ENCODE assay signal across 20 mouse cellular contexts in the genomic region with DNA sequence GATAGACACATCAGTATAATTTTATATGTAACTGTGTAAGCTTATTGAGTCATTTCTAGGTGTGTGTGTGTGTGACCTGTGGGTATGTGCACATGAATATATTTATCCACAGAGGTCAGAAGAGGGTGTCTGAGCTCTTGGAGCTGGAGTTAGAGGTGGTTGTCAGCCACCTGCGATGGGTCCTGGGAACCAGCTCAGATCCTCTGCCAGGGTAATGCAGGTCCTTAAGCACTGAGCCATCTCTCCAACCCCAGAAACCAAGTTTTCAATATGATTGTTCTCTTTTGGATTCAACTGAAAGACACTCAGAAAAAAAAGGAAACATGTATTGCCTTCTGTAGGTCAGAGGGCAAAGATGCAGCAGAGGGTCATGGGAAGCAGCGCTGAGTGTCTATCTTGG. TPM values are rescaled to one million over a fixed set of nuclear protein-coding genes. Genes with fewer than 3 reads are reported as not detected.
DNase-seq lines count a peak whose midpoint lies in the region; ATAC-seq and TF ChIP-seq lines count a peak whose summit lies in the region.
"Had no signal": no experiment of that assay in that cellular context is flagged by ENCODE, and none has a peak within 500 bp of the region (broad histone marks: within the 10 kb centered on the region; RNA-seq: fewer than 3 reads in every experiment).

No protein-coding gene starts in this region.

- WGBS in heart, embryonic 13.5 days, result 75% methylated on average over 2 of the region's 2 CpGs

- no peak overlapping the region for H3K9ac ChIP-seq in heart, embryonic 13.5 days
- H3K9ac ChIP-seq: embryonic facial prominence, embryonic 13.5 days; forebrain, embryonic 12.5 days; hindbrain, embryonic 12.5 days had no signal

- H3K36me3 ChIP-seq in heart, embryonic 13.5 days, result peaks cover 37% of the 10 kb centered on the region
- H3K36me3 ChIP-seq: embryonic facial prominence, embryonic 13.5 days; forebrain, embryonic 12.5 days; hindbrain, embryonic 12.5 days had no signal

- no peak for TF ChIP-seq CTCF in layer of hippocampus, adult 2 months (conservative IDR thresholded peaks at IDR 0.05)

- peak; percentile 71 for DNase-seq in heart, adult 11 months
- no peak for DNase-seq in heart, postnatal 14 days
- DNase-seq in heart, postnatal 10 days, result no peak
- DNase-seq in layer of hippocampus, adult 2 months (ENCODE audit: low spot score in 2 of 2), result no peak
- DNase-seq in layer of hippocampus, postnatal 14 days (ENCODE audit: low spot score in 2 of 2), result no peak
- DNase-seq in retina, postnatal 1 day, result no peak
- DNase-seq: adrenal gland, postnatal 14 days; gastrocnemius, postnatal 14 days; heart, postnatal 4 days had no signal

- H3K9me3 ChIP-seq in heart, embryonic 13.5 days, result no peaks in the 10 kb centered on the region
- H3K9me3 ChIP-seq: embryonic facial prominence, embryonic 13.5 days; forebrain, embryonic 12.5 days; hindbrain, embryonic 12.5 days had no signal

- intact Hi-C loops in heart, postnatal 14 days (cut with DNase I), result no loop called here
- intact Hi-C loops in heart, postnatal 10 days (cut with DNase I), result no loop called here

- H3K27ac ChIP-seq in heart, embryonic 13.5 days (replicated peaks), result peak overlapping the region; percentile 48; the same call in 1 of the 2 replicates
- H3K27ac ChIP-seq in layer of hippocampus, adult 2 months, result peak overlapping the region; percentile 49; the same call in 1 of the 2 replicates
- H3K27ac ChIP-seq: embryonic facial prominence, embryonic 13.5 days; forebrain, embryonic 12.5 days; hindbrain, embryonic 12.5 days had no signal

- no peak for ATAC-seq in heart, embryonic 13.5 days (ENCODE audit: extremely low read depth, insufficient number of reproducible peaks, low FRiP score, low TSS enrichment)
- ATAC-seq: activated CD4-positive, CD25-positive, alpha-beta regulatory T cell, adult 4 months; forebrain, embryonic 16.5 days; inflammation-experienced regulatory T-cells, adult 6 months; intestine, postnatal 0 days had no signal

- H3K4me3 ChIP-seq in heart, embryonic 13.5 days, result no peak overlapping the region
- no peak overlapping the region for H3K4me3 ChIP-seq in layer of hippocampus, adult 2 months
- H3K4me3 ChIP-seq: embryonic facial prominence, embryonic 13.5 days; forebrain, embryonic 12.5 days; hindbrain, embryonic 12.5 days had no signal

- H3K4me1 ChIP-seq in heart, embryonic 13.5 days, result peaks cover 56% of the 10 kb centered on the region

- no peak overlapping the region for H3K4me2 ChIP-seq in heart, embryonic 13.5 days
- H3K4me2 ChIP-seq: embryonic facial prominence, embryonic 13.5 days; forebrain, embryonic 12.5 days; hindbrain, embryonic 12.5 days had no signal

- H3K27me3 ChIP-seq in heart, embryonic 13.5 days (replicated peaks), result no peaks in the 10 kb centered on the region
- H3K27me3 ChIP-seq: CH12.LX; embryonic facial prominence, embryonic 13.5 days; forebrain, embryonic 12.5 days; hindbrain, embryonic 12.5 days; Patski had no signal

RNA-seq across cellular contexts. Expression of gene Akap2, which starts 35.1 kb away (rescaled TPM):
- 100 to 1,000 TPM; 110 to 116 TPM for total RNA-seq in heart, postnatal 14 days (2021)
- 41.3 and 43.1 TPM in 2 replicates for polyA plus RNA-seq in heart, embryonic 13.5 days (2015; fragmentation: Nextera tagmentation; extraction: Ambion mirVana)
- 100 to 1,000 TPM; 127 to 141 TPM for total RNA-seq in heart, postnatal 10 days (2021)
- 10 to 100 TPM; 46.8 to 52.0 TPM for total RNA-seq in layer of hippocampus, adult 2 months (2021)
- 10 to 100 TPM; 47.1 to 53.1 TPM for total RNA-seq in layer of hippocampus, postnatal 14 days (2021)
- total RNA-seq: granulocyte monocyte progenitor cell, adult 5-6 weeks had no signal
